Mouse (Mus musculus) midbrain, embryonic 15.5 days (tissue): ENCODE measurements around the gene Gm49673. TPM values are rescaled to one million over a fixed set of nuclear protein-coding genes. Genes with fewer than 3 reads are reported as not detected.
"Not testable (repeated sequence)": the region's sequence is repeated elsewhere in the genome, so short reads cannot be mapped to it uniquely, and the experiment has no call there.

ENCODE experiments used
- ATAC-seq: fragments of 200-750 bp; cut with Nextera tagmentation; replicated peaks from 2 replicates; pipeline ENCODE4 v1.8.0; 2017; ENCODE audit warnings: moderate TSS enrichment
- H3K27ac ChIP-seq: fragments of 300-500 bp; sonication (generic); 2 replicates; pipeline ENCODE4 v1.5.1; 2015; ENCODE audit warnings: mild to moderate bottlenecking, inconsistent platforms
- H3K27me3 ChIP-seq: fragments of 300-500 bp; sonication (generic); replicated peaks from 2 replicates; pipeline ENCODE4 v1.6.1; 2015; ENCODE audit warnings: inconsistent platforms
- H3K36me3 ChIP-seq: fragments of 300-500 bp; sonication (generic); replicated peaks from 2 replicates; pipeline ENCODE4 v1.6.1; 2015; ENCODE audit warnings: inconsistent platforms
- H3K4me1 ChIP-seq: fragments of 300-500 bp; sonication (generic); 2 replicates; pipeline ENCODE4 v1.6.1; 2015; ENCODE audit warnings: inconsistent platforms
- H3K4me2 ChIP-seq: fragments of 300-500 bp; sonication (generic); 2 replicates; pipeline ENCODE4 v1.6.1; 2015; ENCODE audit warnings: inconsistent platforms, mild to moderate bottlenecking, moderate library complexity
- H3K4me3 ChIP-seq: fragments of 300-500 bp; sonication (generic); 2 replicates; pipeline ENCODE4 v1.5.1; 2015; ENCODE audit warnings: mild to moderate bottlenecking, inconsistent platforms
- H3K9ac ChIP-seq: fragments of 300-500 bp; sonication (generic); 2 replicates; pipeline ENCODE4 v1.6.1; 2015; ENCODE audit warnings: mild to moderate bottlenecking, inconsistent platforms
- H3K9me3 ChIP-seq: fragments of 300-500 bp; sonication (generic); 2 replicates; pipeline ENCODE4 v1.6.1; 2016; ENCODE audit warnings: inconsistent platforms
- WGBS: fragments of 180-500 bp; shearing (Covaris S2); methylation state at CpG from one replicate; pipeline ENCODE4 v1.1.7; 2015; ENCODE audit warnings: mixed read lengths; 5-methylcytosine and 5-hydroxymethylcytosine counted together
- polyA plus RNA-seq: library from polyadenylated mRNA; unstranded; fragments of >200 nt; fragmentation: Nextera tagmentation; extraction: Ambion mirVana; gene quantifications from 2 replicates; pipeline ENCODE4 v1.2.1, GENCODE M21; 2015

Gm49673 gene
- polyA plus RNA-seq, 1 experiment from 2014 or later = 0.61 TPM

DNA sequence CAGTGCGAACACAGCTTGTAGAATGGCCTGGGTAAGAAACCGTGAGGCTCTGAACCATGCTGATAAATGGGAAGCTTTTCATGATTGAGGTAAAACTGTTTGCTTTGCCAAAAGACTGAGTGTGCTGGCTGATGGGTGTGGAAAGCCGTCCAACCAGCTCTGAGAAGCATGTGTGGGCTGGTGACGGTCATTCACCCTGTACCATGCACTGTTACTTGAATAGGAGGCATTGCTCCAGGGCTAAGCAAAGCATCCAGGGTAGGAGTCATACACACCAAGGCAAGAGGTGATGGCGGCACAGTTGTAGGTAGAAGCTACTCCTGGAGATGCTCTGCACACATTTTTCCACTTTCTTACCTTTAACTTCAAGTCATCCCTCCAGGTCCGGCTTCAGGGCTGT lies 23.0 kb downstream of the Gm49673 start:
- H3K27me3 ChIP-seq, H3K9me3 ChIP-seq, ATAC-seq, H3K36me3 ChIP-seq, H3K4me3 ChIP-seq, H3K4me2 ChIP-seq, H3K27ac ChIP-seq, H3K9ac ChIP-seq, H3K4me1 ChIP-seq: not testable (repeated sequence)
- WGBS = 83% methylated on average over 3 of the region's 6 CpGs

DNA sequence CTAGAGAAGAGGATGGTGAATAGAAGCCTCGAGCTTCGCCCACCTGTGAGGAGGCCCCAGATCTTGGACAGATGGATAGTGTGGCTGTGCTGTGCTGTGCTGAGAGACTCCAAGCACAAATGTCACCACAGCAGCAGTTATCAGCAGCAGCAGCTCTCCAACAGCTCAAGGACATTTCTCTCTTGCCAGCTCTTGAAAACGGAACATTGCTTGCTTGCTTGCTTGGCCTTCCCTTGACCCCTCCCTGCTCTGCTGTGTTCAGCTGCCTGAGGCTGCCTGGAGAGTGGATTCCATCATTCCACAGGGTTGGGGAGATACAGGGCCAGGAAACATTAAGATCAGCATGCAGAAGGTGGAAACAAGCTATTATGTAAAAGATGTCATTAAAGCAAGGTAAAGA lies 24.6 kb downstream of the Gm49673 start:
- not testable (repeated sequence) for ATAC-seq, H3K4me1 ChIP-seq, H3K9ac ChIP-seq, H3K27ac ChIP-seq, H3K9me3 ChIP-seq, H3K4me2 ChIP-seq, H3K36me3 ChIP-seq, H3K27me3 ChIP-seq, H3K4me3 ChIP-seq
- WGBS = no CpG with 5 or more reads among the region's 3 CpGs

DNA sequence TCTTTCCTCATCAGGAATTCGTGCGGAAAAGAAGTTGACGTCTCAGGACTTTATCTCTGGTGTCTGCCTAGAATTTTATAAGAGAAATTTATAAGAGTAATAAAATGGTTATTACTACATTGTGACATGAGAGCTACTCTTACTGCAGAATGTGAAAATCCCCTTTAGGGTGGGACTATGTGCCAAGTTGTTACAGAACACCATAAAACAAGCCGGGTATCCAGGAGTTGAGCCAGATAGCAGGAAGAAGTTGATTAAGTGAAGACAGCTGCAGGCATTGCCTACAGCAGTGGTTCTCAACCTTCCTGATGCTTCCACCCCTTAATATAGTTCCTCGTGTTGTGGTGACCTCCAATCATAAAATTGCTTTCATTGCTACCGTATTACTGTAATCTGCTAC lies 30.7 kb downstream of the Gm49673 start:
- not testable (repeated sequence) for H3K9ac ChIP-seq, H3K36me3 ChIP-seq, H3K4me3 ChIP-seq, H3K27me3 ChIP-seq, ATAC-seq, H3K4me2 ChIP-seq, H3K4me1 ChIP-seq, H3K27ac ChIP-seq, H3K9me3 ChIP-seq
- WGBS = no CpG with 5 or more reads among the region's 6 CpGs

DNA sequence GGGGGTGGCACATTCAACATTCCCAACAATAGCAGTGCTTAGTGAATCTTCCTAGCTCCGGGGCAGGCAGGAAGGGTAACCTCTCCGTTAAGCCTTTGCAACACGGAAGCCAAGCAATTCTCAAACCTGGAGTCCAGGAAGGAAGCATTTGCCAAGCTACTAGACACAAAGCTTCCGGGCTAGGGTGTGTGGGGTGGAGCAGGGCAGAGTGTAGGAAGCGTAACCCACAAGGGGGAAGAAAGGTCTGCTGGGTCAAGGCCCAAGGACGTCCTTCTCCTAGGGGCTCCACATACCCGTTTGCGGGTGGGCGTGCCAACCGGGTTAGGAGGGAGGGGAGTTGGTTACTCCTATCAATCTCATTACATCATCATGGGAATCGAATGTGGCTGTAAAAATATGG lies 31.2 kb downstream of the Gm49673 start:
- not testable (repeated sequence) for H3K27me3 ChIP-seq, H3K4me2 ChIP-seq, H3K9me3 ChIP-seq, H3K36me3 ChIP-seq, H3K4me1 ChIP-seq, H3K9ac ChIP-seq, H3K27ac ChIP-seq, ATAC-seq, H3K4me3 ChIP-seq
- WGBS = 79% methylated on average over 8 of the region's 11 CpGs

DNA sequence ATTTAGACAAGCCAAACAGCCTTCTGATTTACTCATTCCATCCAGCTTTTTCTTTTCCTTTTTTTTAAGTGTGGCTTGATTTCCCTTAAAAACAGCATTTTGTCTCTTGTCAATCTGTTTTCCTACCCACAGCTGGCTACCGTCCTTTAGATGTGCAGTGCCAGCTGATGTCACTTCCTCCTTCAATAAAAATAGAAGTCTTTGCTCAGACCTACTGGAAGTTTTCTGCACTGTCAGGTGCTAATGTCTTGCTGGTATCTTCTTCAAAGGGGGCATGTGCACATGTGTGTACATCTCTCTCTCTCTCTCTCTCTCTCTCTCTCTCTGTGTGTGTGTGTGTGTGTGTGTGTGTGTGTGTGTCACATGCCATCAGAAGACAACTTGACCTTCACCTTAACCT lies 35.4 kb downstream of the Gm49673 start:
- ATAC-seq, H3K4me3 ChIP-seq, H3K9me3 ChIP-seq, H3K4me2 ChIP-seq, H3K27ac ChIP-seq, H3K4me1 ChIP-seq, H3K27me3 ChIP-seq, H3K36me3 ChIP-seq, H3K9ac ChIP-seq: not testable (repeated sequence)
- WGBS = no CpG with 5 or more reads among the region's 1 CpGs

DNA sequence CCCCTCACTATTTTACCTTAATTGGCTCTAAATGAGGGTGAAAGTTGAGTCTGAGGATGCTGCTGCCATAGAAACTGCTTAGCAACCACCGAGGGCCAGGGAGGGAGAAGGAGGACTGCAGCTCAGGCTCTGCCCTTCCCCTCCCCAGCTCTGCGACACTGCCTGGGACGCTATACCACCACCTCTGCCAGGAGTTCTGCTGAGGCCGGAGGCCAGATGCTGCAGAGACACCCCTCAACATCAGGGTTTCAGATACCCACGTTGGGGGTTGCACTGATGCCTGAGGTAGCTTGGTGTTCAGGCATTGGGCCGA lies 46.3 kb downstream of the Gm49673 start:
- H3K27me3 ChIP-seq, H3K9me3 ChIP-seq, H3K4me1 ChIP-seq, H3K36me3 ChIP-seq, H3K27ac ChIP-seq, H3K4me2 ChIP-seq, H3K9ac ChIP-seq, H3K4me3 ChIP-seq: not testable (repeated sequence)
- 26% methylated on average over 4 of the region's 6 CpGs for whole genome bisulfite sequencing
- ATAC-seq = peak; percentile 86

DNA sequence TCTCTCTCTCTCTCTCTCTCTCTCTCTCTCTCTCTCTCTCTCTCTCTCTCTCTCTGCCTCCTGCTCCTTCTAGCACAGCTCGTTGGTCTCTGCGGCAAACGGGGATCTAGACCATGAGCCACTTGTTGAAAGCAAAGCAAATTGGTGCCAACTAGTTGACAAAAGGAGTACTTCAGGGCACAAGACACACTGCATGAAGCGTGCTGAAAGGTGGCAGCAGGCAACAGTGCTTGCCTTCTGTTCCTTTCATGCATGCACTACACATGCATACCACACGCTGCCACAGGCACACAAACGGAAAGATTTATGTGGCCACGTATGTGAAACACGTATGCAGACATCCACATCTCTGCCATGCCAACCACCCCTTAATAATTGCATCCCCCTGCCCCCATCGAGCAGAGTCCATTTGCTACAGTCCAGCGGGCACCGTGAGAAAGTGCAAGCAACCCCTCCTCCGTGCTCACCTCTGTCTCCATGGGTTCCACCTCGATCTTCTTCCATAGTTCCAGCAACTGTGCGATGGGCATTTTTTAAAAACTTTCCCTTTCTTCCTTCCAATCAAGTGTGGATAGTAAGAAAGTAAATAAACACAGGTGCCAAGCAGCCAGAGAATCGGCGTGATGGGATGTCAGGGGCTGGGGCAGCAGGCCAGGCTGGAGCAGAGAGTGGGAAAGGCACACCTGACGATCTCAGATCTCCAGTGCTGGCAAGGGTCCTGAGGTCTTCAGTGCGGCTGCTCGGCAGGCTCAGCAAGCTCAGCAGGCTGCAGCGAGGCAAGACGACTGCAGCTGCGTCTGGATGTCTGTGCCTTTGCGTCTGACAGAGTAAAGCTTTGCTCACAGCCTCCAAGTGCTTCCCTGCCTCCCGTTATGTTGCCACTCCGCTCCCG lies 46.9 kb downstream of the Gm49673 start:
- not testable (repeated sequence) for H3K4me2 ChIP-seq, H3K9ac ChIP-seq, H3K4me1 ChIP-seq, H3K27ac ChIP-seq, H3K36me3 ChIP-seq, H3K27me3 ChIP-seq, H3K4me3 ChIP-seq, H3K9me3 ChIP-seq
- WGBS = 14% methylated on average over 9 of the region's 26 CpGs
- peak; percentile 84 for ATAC-seq

DNA sequence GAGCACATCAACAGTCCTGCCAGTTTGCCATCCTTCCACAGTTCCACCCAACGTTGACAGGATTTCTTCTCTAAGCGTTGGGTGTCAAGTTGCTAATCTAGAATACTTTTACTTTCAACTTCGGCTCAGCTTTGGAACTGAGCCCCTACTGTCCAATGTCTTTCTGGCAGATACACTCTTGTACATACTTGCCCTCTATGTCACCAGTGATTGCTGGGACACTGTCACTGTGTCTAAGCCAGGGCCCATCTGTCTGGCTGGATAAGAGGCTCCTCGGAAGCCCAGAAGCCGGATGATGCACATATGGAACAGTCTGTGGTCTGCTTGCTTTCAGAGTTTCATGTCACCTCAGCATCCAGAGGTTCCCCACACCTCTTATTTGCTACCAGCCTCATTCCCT lies 51.4 kb downstream of the Gm49673 start:
- H3K4me2 ChIP-seq, H3K9me3 ChIP-seq, H3K27me3 ChIP-seq, H3K9ac ChIP-seq, ATAC-seq, H3K27ac ChIP-seq, H3K36me3 ChIP-seq, H3K4me3 ChIP-seq, H3K4me1 ChIP-seq: not testable (repeated sequence)
- 75% methylated on average over 3 of the region's 5 CpGs for WGBS

DNA sequence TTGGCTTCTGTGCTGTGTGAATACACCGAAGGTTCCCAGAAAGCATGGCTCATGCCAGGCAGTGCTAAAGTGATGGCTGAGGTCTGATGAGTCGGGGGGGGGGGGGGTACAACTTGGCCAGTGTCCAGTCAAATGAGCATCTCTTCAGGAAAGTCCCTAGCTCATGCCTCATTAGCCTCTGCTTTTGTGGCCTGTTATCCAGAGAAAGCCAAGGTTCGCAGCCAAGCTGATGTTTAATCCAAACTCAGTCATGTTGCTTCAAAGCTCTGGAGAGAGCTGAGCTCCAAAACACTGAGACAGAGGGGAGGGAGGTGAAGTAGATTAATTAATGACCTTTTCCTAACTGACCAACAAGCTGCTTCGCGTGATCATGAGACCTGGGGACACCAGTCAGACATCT lies 51.9 kb downstream of the Gm49673 start:
- not testable (repeated sequence) for H3K36me3 ChIP-seq, H3K27ac ChIP-seq, H3K9me3 ChIP-seq, H3K4me2 ChIP-seq, H3K4me1 ChIP-seq, H3K27me3 ChIP-seq, H3K4me3 ChIP-seq, H3K9ac ChIP-seq, ATAC-seq
- 31% methylated on average over 3 of the region's 5 CpGs for WGBS

DNA sequence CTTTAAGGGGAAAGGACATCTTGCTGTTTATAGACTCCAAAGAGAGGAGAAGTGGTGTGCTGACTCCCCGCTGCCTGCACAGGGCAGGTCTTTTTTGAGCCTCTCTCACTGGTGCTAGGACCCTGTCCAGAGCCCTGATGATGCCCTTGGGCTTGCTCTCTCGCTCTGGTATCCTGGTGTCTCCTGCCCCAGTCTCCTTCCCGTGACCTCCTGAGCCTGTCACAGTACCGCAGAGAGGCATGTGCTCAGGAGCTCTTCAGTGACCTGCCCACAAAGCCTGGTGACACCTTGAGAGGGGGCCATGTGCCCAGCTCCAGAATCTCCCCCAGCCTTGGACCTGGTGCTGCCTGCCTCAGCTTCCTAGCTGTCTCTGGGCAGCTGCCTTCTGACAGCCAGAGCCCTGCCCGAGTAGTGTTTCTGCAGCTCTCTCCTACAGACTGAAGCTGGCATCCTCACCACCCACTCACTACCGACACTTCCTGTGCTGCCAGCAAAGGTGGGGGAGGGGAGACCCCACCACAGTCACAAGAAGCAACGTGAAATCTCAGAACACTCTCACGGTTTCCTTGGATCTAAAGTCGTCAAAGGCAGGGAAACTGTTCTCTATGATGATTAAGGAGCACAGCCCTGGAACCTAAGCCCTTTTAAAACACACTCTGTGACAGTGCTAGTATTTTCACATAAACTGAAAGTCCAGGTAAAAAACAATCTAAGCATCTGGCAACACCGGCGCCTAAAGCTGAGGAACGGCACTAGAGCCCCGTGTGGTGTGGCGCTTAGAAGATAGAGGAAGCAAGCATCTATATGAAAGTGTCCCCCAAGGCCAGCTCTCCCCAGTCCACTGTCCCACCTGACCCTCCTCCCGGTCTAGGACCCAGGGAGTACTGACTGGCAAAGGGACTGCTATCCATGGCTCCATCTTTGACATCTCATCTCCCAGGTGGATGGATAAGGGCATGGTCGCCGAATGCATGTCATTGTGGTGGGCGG lies 54.8 kb downstream of the Gm49673 start:
- not testable (repeated sequence) for H3K27ac ChIP-seq, H3K4me3 ChIP-seq, H3K9ac ChIP-seq, H3K36me3 ChIP-seq, H3K27me3 ChIP-seq, H3K4me2 ChIP-seq, ATAC-seq, H3K4me1 ChIP-seq, H3K9me3 ChIP-seq
- WGBS = 65% methylated on average over 4 of the region's 18 CpGs

DNA sequence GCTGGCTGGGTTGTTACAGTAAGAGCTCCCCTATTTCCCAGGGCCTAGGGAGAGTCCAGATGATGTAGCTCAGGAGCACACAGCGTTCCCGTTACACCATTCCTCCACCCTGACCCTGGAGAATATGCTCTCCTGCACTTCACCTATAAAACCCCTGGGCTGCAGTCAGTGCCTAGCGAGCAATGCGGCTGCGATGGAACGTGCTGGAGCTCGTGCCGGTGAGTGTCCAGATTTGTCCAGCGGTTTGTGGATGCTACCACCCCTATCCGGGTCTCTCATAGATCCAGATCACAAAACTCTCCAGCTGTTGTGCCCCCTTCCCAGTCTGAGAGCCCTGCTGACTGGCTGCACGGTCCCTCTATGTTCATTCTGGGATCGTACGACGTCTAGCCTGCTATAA lies 56.3 kb downstream of the Gm49673 start:
- H3K4me1 ChIP-seq, H3K27me3 ChIP-seq, H3K27ac ChIP-seq, ATAC-seq, H3K4me3 ChIP-seq, H3K36me3 ChIP-seq, H3K4me2 ChIP-seq, H3K9ac ChIP-seq, H3K9me3 ChIP-seq: not testable (repeated sequence)
- WGBS = 89% methylated on average over 14 of the region's 14 CpGs

DNA sequence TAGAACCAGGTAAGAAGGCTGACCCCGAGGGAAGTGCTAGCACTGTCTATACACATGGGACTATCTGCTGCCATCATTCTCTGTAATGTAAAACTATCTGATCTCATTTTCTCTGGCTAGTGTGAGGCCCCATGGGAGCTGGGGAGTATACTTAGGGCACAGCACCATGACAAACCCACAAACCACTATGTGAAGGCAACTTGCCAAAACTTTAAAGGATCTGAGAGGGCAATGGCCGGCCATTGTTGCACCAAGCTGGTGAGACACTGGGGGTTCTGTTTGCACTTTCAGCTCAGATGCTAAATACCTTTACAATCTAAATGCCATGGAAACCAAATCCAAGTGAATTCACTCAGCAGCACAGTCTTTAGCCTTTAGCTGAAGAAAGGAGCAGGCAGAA lies 77.7 kb downstream of the Gm49673 start:
- not testable (repeated sequence) for H3K27me3 ChIP-seq, H3K4me1 ChIP-seq, H3K36me3 ChIP-seq, ATAC-seq, H3K27ac ChIP-seq, H3K4me3 ChIP-seq, H3K9me3 ChIP-seq, H3K9ac ChIP-seq, H3K4me2 ChIP-seq
- WGBS = 67% methylated on average over 2 of the region's 2 CpGs
